ENCODE assay signal across 25 mouse cellular contexts in the genomic region with DNA sequence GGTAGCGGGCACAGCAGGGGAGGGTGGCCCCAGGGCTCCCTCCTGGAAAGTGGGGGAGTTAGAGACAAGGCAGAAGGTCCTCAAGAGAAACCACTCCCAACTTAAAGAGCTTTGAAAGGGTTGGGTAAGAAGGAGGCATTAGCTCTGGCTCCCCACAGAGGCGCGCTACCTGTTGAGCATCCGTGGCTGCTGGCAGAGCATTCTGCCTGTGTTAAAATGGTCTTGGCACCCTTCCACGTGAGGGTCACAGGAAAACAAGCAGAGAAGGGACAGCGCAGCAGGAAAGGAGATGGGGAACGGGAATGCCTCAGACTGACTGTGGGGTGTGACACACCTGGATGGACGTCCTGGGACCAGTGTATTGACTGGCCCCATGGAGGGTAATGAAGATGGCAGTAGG.
"Had no signal": no experiment of that assay in that cellular context is flagged by ENCODE, and none has a peak within 500 bp of the region (broad histone marks: within the 10 kb centered on the region; RNA-seq: fewer than 3 reads in every experiment).

No protein-coding gene starts in this region.

- H3K27me3 ChIP-seq: lung, embryonic 15.5 days; neural tube, embryonic 12.5 days; stomach, embryonic 15.5 days had no signal

- H3K9me3 ChIP-seq: limb, embryonic 10.5 days; limb, embryonic 13.5 days; liver, embryonic 12.5 days; liver, embryonic 15.5 days; lung, embryonic 15.5 days; midbrain, embryonic 10.5 days; midbrain, embryonic 13.5 days; neural tube, embryonic 12.5 days; neural tube, embryonic 15.5 days; stomach, embryonic 15.5 days had no signal

- H3K4me3 ChIP-seq: layer of hippocampus, adult 2 months; left cerebral cortex, adult 2 months; limb, embryonic 10.5 days; limb, embryonic 13.5 days; liver, embryonic 12.5 days; liver, embryonic 15.5 days; lung, embryonic 15.5 days; megakaryocyte, embryonic 14.5 days; midbrain, embryonic 10.5 days; midbrain, embryonic 13.5 days; neural tube, embryonic 12.5 days; neural tube, embryonic 15.5 days; stomach, embryonic 15.5 days had no signal

- H3K27ac ChIP-seq: kidney, postnatal 0 days; layer of hippocampus, adult 2 months; left cerebral cortex, adult 2 months; limb, embryonic 10.5 days; limb, embryonic 13.5 days; liver, embryonic 12.5 days; liver, embryonic 15.5 days; lung, embryonic 15.5 days; midbrain, embryonic 10.5 days; midbrain, embryonic 13.5 days; neural tube, embryonic 12.5 days; neural tube, embryonic 15.5 days; stomach, embryonic 15.5 days had no signal

- H3K36me3 ChIP-seq: limb, embryonic 10.5 days; limb, embryonic 13.5 days; liver, embryonic 12.5 days; liver, embryonic 15.5 days; lung, embryonic 15.5 days; midbrain, embryonic 10.5 days; midbrain, embryonic 13.5 days; neural tube, embryonic 12.5 days; neural tube, embryonic 15.5 days; stomach, embryonic 15.5 days had no signal

- DNase-seq: kidney, adult 2 months; kidney, postnatal 25 days; layer of hippocampus, adult 9-11 months; layer of hippocampus, postnatal 36 days; liver; lung, adult 18-20 months; lung, postnatal 10 days; lung, postnatal 36 days; right cerebral cortex, postnatal 25 days; spleen, adult 18-20 months; thymus, postnatal 25 days had no signal

- H3K4me1 ChIP-seq: liver, embryonic 12.5 days; liver, embryonic 15.5 days; megakaryocyte, embryonic 14.5 days had no signal
